ENCODE assay signal across 13 mouse cellular contexts in genomic region chr14:19942329-19942728, GRCm38 (mm10). TPM values are rescaled to one million over a fixed set of nuclear protein-coding genes. Genes with fewer than 3 reads are reported as not detected.
DNase-seq lines count a peak whose midpoint lies in the region; ATAC-seq and TF ChIP-seq lines count a peak whose summit lies in the region.
"Had no signal": no experiment of that assay in that cellular context is flagged by ENCODE, and none has a peak within 500 bp of the region (broad histone marks: within the 10 kb centered on the region; RNA-seq: fewer than 3 reads in every experiment).

No protein-coding gene starts in this region.

- WGBS in heart, embryonic 16.5 days, result 24% methylated on average over 4 of the region's 4 CpGs
- 6% methylated on average over 4 of the region's 4 CpGs for WGBS in forebrain, embryonic 16.5 days
- 23% methylated on average over 4 of the region's 4 CpGs for WGBS in hindbrain, postnatal 0 days
- 71% methylated on average over 4 of the region's 4 CpGs for WGBS in kidney, embryonic 15.5 days
- 41% methylated on average over 4 of the region's 4 CpGs for WGBS in liver, embryonic 11.5 days

- TF ChIP-seq CTCF in hindbrain, postnatal 0 days (IDR thresholded peaks at IDR 0.05; ENCODE audit: low read depth), result no peak

- DNase-seq in heart, adult 18-20 months, result no peak
- DNase-seq in hindbrain, postnatal 0 days (ENCODE audit: low spot score), result no peak
- peak; percentile 26 for DNase-seq in retina, embryonic 14.5 days (ENCODE audit: low spot score)
- DNase-seq in frontal cortex, postnatal 14 days (ENCODE audit: low spot score in 2 of 2), result no peak
- DNase-seq in liver, embryonic 11.5 days (ENCODE audit: low spot score), result no peak
- DNase-seq: cerebellum, adult 2 months; liver; thymus, postnatal 25 days had no signal

- H3K9ac ChIP-seq in heart, embryonic 16.5 days (ENCODE audit: low read length), result peak overlapping the region; percentile 11; the same call in 1 of the 2 replicates
- H3K9ac ChIP-seq in forebrain, embryonic 16.5 days (replicated peaks; ENCODE audit: low read depth, low read length), result no peak overlapping the region
- no peak overlapping the region for H3K9ac ChIP-seq in hindbrain, postnatal 0 days (replicated peaks; ENCODE audit: low read length)
- no peak overlapping the region for H3K9ac ChIP-seq in kidney, embryonic 15.5 days
- no peak overlapping the region for H3K9ac ChIP-seq in liver, embryonic 11.5 days (ENCODE audit: low read depth, low read length)

- H3K4me2 ChIP-seq in heart, embryonic 16.5 days (ENCODE audit: low read depth, low read length), result peak overlapping the region; percentile 8; the same call in 1 of the 2 replicates
- no peak overlapping the region for H3K4me2 ChIP-seq in forebrain, embryonic 16.5 days (ENCODE audit: low read length)
- no peak overlapping the region for H3K4me2 ChIP-seq in hindbrain, postnatal 0 days (ENCODE audit: low read depth, low read length)
- H3K4me2 ChIP-seq in kidney, embryonic 15.5 days, result no peak overlapping the region
- no peak overlapping the region for H3K4me2 ChIP-seq in liver, embryonic 11.5 days

- H3K9me3 ChIP-seq in heart, embryonic 16.5 days (replicated peaks; ENCODE audit: control insufficient read depth, low read length), result no peaks in the 10 kb centered on the region
- no peaks in the 10 kb centered on the region for H3K9me3 ChIP-seq in forebrain, embryonic 16.5 days (ENCODE audit: control insufficient read depth, low read length)
- H3K9me3 ChIP-seq in hindbrain, postnatal 0 days (ENCODE audit: low read length), result no peaks in the 10 kb centered on the region
- H3K9me3 ChIP-seq in kidney, embryonic 15.5 days (replicated peaks), result no peaks in the 10 kb centered on the region
- no peaks in the 10 kb centered on the region for H3K9me3 ChIP-seq in liver, embryonic 11.5 days (ENCODE audit: control insufficient read depth, low read length)

- ATAC-seq in heart, embryonic 16.5 days (replicated peaks; ENCODE audit: extremely low read depth, insufficient read depth, low FRiP score), result peak; percentile 77
- ATAC-seq in forebrain, embryonic 16.5 days, result peak; percentile 39; the same call in 1 of the 2 replicates
- ATAC-seq in hindbrain, postnatal 0 days, result peak; percentile 48; the same call in 1 of the 2 replicates
- no peak for ATAC-seq in kidney, embryonic 15.5 days (replicated peaks; ENCODE audit: low FRiP score)
- ATAC-seq in liver, embryonic 11.5 days (replicated peaks; ENCODE audit: low FRiP score), result no peak
- ATAC-seq: CD4-positive, CD25-positive, alpha-beta regulatory T cell, adult 4 months; intestine, postnatal 0 days had no signal

- peaks cover 16% of the 10 kb centered on the region for H3K4me1 ChIP-seq in heart, embryonic 16.5 days (ENCODE audit: control insufficient read depth, insufficient read depth, low read length)
- H3K4me1 ChIP-seq in forebrain, embryonic 16.5 days (replicated peaks; ENCODE audit: control insufficient read depth, insufficient read depth, low read length), result peaks cover 23% of the 10 kb centered on the region
- peaks cover 5% of the 10 kb centered on the region; the same call in 1 of the 2 replicates for H3K4me1 ChIP-seq in hindbrain, postnatal 0 days (ENCODE audit: insufficient read depth, low read length)
- no peaks in the 10 kb centered on the region for H3K4me1 ChIP-seq in kidney, embryonic 15.5 days
- no peaks in the 10 kb centered on the region for H3K4me1 ChIP-seq in liver, embryonic 11.5 days (replicated peaks; ENCODE audit: control insufficient read depth, insufficient read depth, low read length)

- H3K4me3 ChIP-seq in heart, embryonic 16.5 days (ENCODE audit: low read length), result no peak overlapping the region
- no peak overlapping the region for H3K4me3 ChIP-seq in forebrain, embryonic 16.5 days (replicated peaks; ENCODE audit: low read length)
- H3K4me3 ChIP-seq in hindbrain, postnatal 0 days (ENCODE audit: low read length), result no peak overlapping the region
- no peak overlapping the region for H3K4me3 ChIP-seq in kidney, embryonic 15.5 days (replicated peaks)
- H3K4me3 ChIP-seq in liver, embryonic 11.5 days (ENCODE audit: low read depth, low read length), result no peak overlapping the region

- no peaks in the 10 kb centered on the region for H3K27me3 ChIP-seq in heart, embryonic 16.5 days (ENCODE audit: control insufficient read depth, insufficient read depth, low read length)
- no peaks in the 10 kb centered on the region for H3K27me3 ChIP-seq in forebrain, embryonic 16.5 days (replicated peaks; ENCODE audit: control insufficient read depth, insufficient read depth, low read length)
- no peaks in the 10 kb centered on the region for H3K27me3 ChIP-seq in hindbrain, postnatal 0 days (ENCODE audit: insufficient read depth, low read length)
- H3K27me3 ChIP-seq in kidney, embryonic 15.5 days, result no peaks in the 10 kb centered on the region
- H3K27me3 ChIP-seq in liver, embryonic 11.5 days (replicated peaks; ENCODE audit: control insufficient read depth, insufficient read depth, low read length), result no peaks in the 10 kb centered on the region

- no peaks in the 10 kb centered on the region for H3K36me3 ChIP-seq in heart, embryonic 16.5 days (ENCODE audit: control insufficient read depth, insufficient read depth)
- no peaks in the 10 kb centered on the region for H3K36me3 ChIP-seq in forebrain, embryonic 16.5 days (ENCODE audit: control insufficient read depth, insufficient read depth)
- H3K36me3 ChIP-seq in hindbrain, postnatal 0 days (ENCODE audit: insufficient read depth, low read length), result no peaks in the 10 kb centered on the region
- H3K36me3 ChIP-seq in kidney, embryonic 15.5 days, result no peaks in the 10 kb centered on the region
- H3K36me3 ChIP-seq in liver, embryonic 11.5 days (ENCODE audit: control insufficient read depth, insufficient read depth, low read length), result no peaks in the 10 kb centered on the region

- peak overlapping the region; percentile 56 for H3K27ac ChIP-seq in heart, embryonic 16.5 days (ENCODE audit: low read length)
- no peak overlapping the region for H3K27ac ChIP-seq in forebrain, embryonic 16.5 days (ENCODE audit: low read length)
- 0 out of 2 replicates have a peak overlapping the region, but pooled peaks have one; percentile 20 for H3K27ac ChIP-seq in hindbrain, postnatal 0 days
- no peak overlapping the region for H3K27ac ChIP-seq in kidney, embryonic 15.5 days
- H3K27ac ChIP-seq in liver, embryonic 11.5 days (ENCODE audit: low read depth, low read length), result no peak overlapping the region

RNA-seq across cellular contexts. Expression of gene Gng2, which starts 35.1 kb away (rescaled TPM):
- 58.8 and 64.2 TPM in 2 replicates for polyA plus RNA-seq in heart, embryonic 16.5 days (2015; fragmentation: Nextera tagmentation; extraction: Ambion mirVana)
- 10 to 100 TPM; 11.1 to 12.6 TPM for total RNA-seq in heart, adult 18-20 months (2021)
- polyA plus RNA-seq in forebrain, embryonic 16.5 days (2015; fragmentation: Nextera tagmentation; extraction: Ambion mirVana), result 491 and 498 TPM in 2 replicates
- total RNA-seq in hindbrain, postnatal 0 days (2014; rRNA removed), result 208 and 218 TPM in 2 replicates
- polyA plus RNA-seq in hindbrain, postnatal 0 days (2015; fragmentation: Nextera tagmentation; extraction: Ambion mirVana), result 229 and 265 TPM in 2 replicates
- 51.1 and 56.5 TPM in 2 replicates for polyA plus RNA-seq in kidney, embryonic 15.5 days (2015; fragmentation: Nextera tagmentation; extraction: Ambion mirVana)
- polyA plus RNA-seq in liver, embryonic 11.5 days (2014; fragmentation: Nextera tagmentation; extraction: Ambion mirVana), result 23.7 and 32.7 TPM in 2 replicates

Comparison
In these comparisons a context has a peak if more than half of its experiments do, and no peak if none do; other contexts are left out.
1. ATAC-seq: peak in heart, embryonic 16.5 days (single experiment), forebrain, embryonic 16.5 days (single experiment) and hindbrain, postnatal 0 days (single experiment); none in kidney, embryonic 15.5 days (single experiment) and liver, embryonic 11.5 days (single experiment).
2. H3K27ac ChIP-seq: peak in heart, embryonic 16.5 days (single experiment) and hindbrain, postnatal 0 days (single experiment); none in forebrain, embryonic 16.5 days (single experiment), kidney, embryonic 15.5 days (single experiment) and liver, embryonic 11.5 days (single experiment).